Mouse (Mus musculus): ENCODE results near the gene Ppcdc. TPM values are rescaled to one million over a fixed set of nuclear protein-coding genes. Genes with fewer than 3 reads are reported as not detected.

The Ppcdc gene
- total and polyA plus RNA-seq, 3 experiments, result 38.8 to 50.3 (median 44.1) TPM

DNA sequence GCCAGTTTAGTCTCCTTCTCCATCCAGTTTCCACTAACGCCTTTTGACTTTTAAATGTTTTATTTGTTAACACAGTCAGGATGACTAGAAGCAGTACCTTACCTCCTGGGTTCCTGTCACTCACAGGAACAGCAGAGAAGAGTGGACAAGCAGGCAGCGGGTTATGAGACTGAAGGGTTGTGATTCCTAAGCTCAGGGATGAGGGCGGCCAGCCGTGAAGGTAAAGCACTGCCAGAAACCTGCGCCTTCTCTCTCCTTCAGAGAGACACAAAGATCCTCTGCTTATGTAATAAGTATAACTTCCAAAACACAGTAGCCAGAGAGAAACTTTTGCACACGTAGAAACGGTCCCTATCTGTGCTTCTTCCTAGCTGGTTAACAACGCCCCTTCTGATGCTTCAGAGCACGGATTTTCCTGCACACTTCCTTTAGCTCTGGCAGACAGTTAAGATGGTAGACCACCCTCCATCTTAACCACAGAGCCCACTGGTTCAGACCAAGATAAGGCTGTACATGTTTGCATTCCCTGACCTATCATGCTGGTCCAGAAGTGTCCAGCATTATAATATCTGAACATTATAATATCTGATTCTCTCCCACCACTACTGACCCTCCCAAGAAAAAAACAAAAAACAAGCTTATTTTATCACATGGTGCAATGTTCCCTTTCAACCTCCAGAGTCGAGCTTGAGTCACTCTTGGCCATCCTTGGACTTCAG is 1.9 kb downstream of the Ppcdc start:
- H3K79me2 ChIP-seq (replicated peaks; ENCODE audit: control insufficient read depth, extremely low read depth, insufficient read depth, poor library complexity, severe bottlenecking), result no peaks in the 10 kb centered on the region
- TF ChIP-seq RAD21 (IDR thresholded peaks at IDR 0.05; ENCODE audit: low read depth, low read length), result no peak
- no peak for TF ChIP-seq UBTF (IDR thresholded peaks at IDR 0.05; ENCODE audit: low read depth, low read length)
- no peak for TF ChIP-seq ZMIZ1 (IDR thresholded peaks at IDR 0.05; ENCODE audit: low read depth, low read length)
- TF ChIP-seq POLR2AphosphoS2 (IDR thresholded peaks at IDR 0.05; ENCODE audit: low read depth, low read length), result no peak
- no peak for TF ChIP-seq MAZ (IDR thresholded peaks at IDR 0.05; ENCODE audit: low read depth, low read length)
- TF ChIP-seq TCF12 (IDR thresholded peaks at IDR 0.05; ENCODE audit: low read depth, low read length), result no peak
- no peak for TF ChIP-seq MEF2A (IDR thresholded peaks at IDR 0.05; ENCODE audit: borderline replicate concordance, low read depth, low read length)
- TF ChIP-seq KAT2A (IDR thresholded peaks at IDR 0.05; ENCODE audit: insufficient replicate concordance, low read length), result no peak
- DNase-seq (ENCODE audit: extremely low read depth), result no peak
- no peak overlapping the region for H3K4me3 ChIP-seq (replicated peaks in 1 of 3; ENCODE audit: low read depth in 2 of 3, low read length in 2 of 3, poor library complexity in 1 of 3)
- in situ Hi-C loops (cut with MboI; ENCODE audit: low pct_ligation_motif_present, low pct_unique_long_range_greater_than_20kb, low sequenced_read_pairs), result no loop called here
- no peak overlapping the region for H3K9ac ChIP-seq (ENCODE audit: insufficient read depth, low read depth)
- H3K27me3 ChIP-seq (replicated peaks), result no peaks in the 10 kb centered on the region
- H3K9me3 ChIP-seq (replicated peaks; ENCODE audit: low read length), result no peaks in the 10 kb centered on the region
- H3K4me2 ChIP-seq (ENCODE audit: insufficient read depth, low read depth, poor library complexity, severe bottlenecking), result no peak overlapping the region
- peaks cover 3 to 48% of the 10 kb centered on the region in 2 experiments for H3K36me3 ChIP-seq (replicated peaks in 1 of 2; ENCODE audit: control insufficient read depth in 1 of 2, insufficient read depth in 1 of 2, low read length in 1 of 2)
- dilution Hi-C loops (cut with MboI; ENCODE audit: extremely low pct_ligation_motif_present, extremely low pct_unique_long_range_greater_than_20kb, low sequenced_read_pairs), result no loop called here
- H3K27ac ChIP-seq (ENCODE audit: insufficient read depth, low read depth), result no peak overlapping the region
- peaks cover 13 to 49% of the 10 kb centered on the region in 2 experiments for H3K4me1 ChIP-seq (ENCODE audit: control insufficient read depth in 1 of 2, insufficient read depth in 2 of 2)

DNA sequence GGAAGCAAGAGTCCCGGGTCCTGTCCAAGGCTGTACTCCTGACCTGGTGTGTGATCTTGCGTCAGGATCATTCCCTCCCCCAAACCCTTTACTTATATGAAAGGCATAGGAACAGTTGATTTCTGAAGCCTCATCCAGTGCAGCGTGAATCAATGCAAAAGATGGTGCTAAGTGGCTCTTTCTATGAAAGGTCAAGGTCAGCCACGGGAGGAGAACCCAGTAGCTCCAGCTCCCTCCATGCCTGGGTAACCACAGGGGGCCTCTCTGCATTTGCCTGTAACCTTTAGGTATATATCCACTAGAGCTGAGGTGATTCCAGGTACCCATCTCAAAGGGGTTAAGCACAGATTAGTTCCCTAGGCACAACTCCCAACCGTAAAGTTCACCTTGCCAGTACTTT is 3.8 kb downstream of the Ppcdc start:
- Histone ChIP-seq H3K4me2 (ENCODE audit: insufficient read depth, low read depth, poor library complexity, severe bottlenecking) (no peak overlapping the region), H3K27ac (ENCODE audit: insufficient read depth, low read depth) (no peak overlapping the region), H3K27me3 (replicated peaks) (no peaks in the 10 kb centered on the region), H3K9me3 (replicated peaks; ENCODE audit: low read length) (no peaks in the 10 kb centered on the region), H3K79me2 (replicated peaks; ENCODE audit: control insufficient read depth, extremely low read depth, insufficient read depth, poor library complexity, severe bottlenecking) (no peaks in the 10 kb centered on the region), H3K9ac (ENCODE audit: insufficient read depth, low read depth) (no peak overlapping the region), H3K4me1 (ENCODE audit: control insufficient read depth in 1 of 2, insufficient read depth in 2 of 2) (peaks cover 18 to 63% of the 10 kb centered on the region in 2 experiments), H3K4me3 (replicated peaks in 1 of 3; ENCODE audit: low read depth in 2 of 3, low read length in 2 of 3, poor library complexity in 1 of 3) (no peak overlapping the region), H3K36me3 (replicated peaks in 1 of 2; ENCODE audit: control insufficient read depth in 1 of 2, insufficient read depth in 1 of 2, low read length in 1 of 2) (peaks cover 9 to 66% of the 10 kb centered on the region in 2 experiments)
- TF ChIP-seq GABPA (IDR thresholded peaks at IDR 0.05; ENCODE audit: insufficient replicate concordance, low read depth, low read length) (no peak), MAFK (IDR thresholded peaks at IDR 0.05; ENCODE audit: insufficient replicate concordance, low read length) (no peak), ZMIZ1 (IDR thresholded peaks at IDR 0.05; ENCODE audit: low read depth, low read length) (no peak), CHD1 (IDR thresholded peaks at IDR 0.05; ENCODE audit: low read depth, low read length) (no peak), MAZ (IDR thresholded peaks at IDR 0.05; ENCODE audit: low read depth, low read length) (no peak), ELF1 (IDR thresholded peaks at IDR 0.05; ENCODE audit: low read depth, low read length) (no peak), ZKSCAN1 (IDR thresholded peaks at IDR 0.05; ENCODE audit: borderline replicate concordance, low read depth, low read length) (no peak), ETS1 (conservative IDR thresholded peaks at IDR 0.05; ENCODE audit: low read depth, low read length) (no peak), MXI1 (IDR thresholded peaks at IDR 0.05; ENCODE audit: low read depth, low read length) (no peak)
- DNase-seq (ENCODE audit: extremely low read depth), result no peak
- dilution Hi-C loops (cut with MboI; ENCODE audit: extremely low pct_ligation_motif_present, extremely low pct_unique_long_range_greater_than_20kb, low sequenced_read_pairs), result no loop called here
- in situ Hi-C loops (cut with MboI; ENCODE audit: low pct_ligation_motif_present, low pct_unique_long_range_greater_than_20kb, low sequenced_read_pairs), result no loop called here
